Mouse (Mus musculus): ENCODE results near the gene Car14. TPM values are rescaled to one million over a fixed set of nuclear protein-coding genes. Genes with fewer than 3 reads are reported as not detected.
"Not testable (repeated sequence)": the region's sequence is repeated elsewhere in the genome, so short reads cannot be mapped to it uniquely, and the experiment has no call there.

Gene Car14
- polyA plus RNA-seq, 1 experiment from 2014 or later = 68.0 TPM

- DNase-seq (ENCODE audit: low spot score) = no peak
- H3K27me3 ChIP-seq (ENCODE audit: insufficient read depth, poor library complexity, severe bottlenecking) = no peaks in the 10 kb centered on the region
- 65% methylated on average over 7 of the region's 7 CpGs for WGBS
- no peaks in the 10 kb centered on the region for H3K36me3 ChIP-seq
- H3K4me1 ChIP-seq = peaks cover 10% of the 10 kb centered on the region
- no peak overlapping the region for H3K27ac ChIP-seq
- no peaks in the 10 kb centered on the region for H3K9me3 ChIP-seq
- no peak overlapping the region for H3K4me3 ChIP-seq
Observed at GRCm38 (mm10) chr3:95916760-95917159, 12.3 kb upstream of the Car14 start.

GRCm38 (mm10) chr3:95914706-95915105, 10.2 kb upstream of the Car14 start:
- no peaks in the 10 kb centered on the region for H3K9me3 ChIP-seq
- no peak for DNase-seq (ENCODE audit: low spot score)
- no peak overlapping the region for H3K4me3 ChIP-seq
- 76% methylated on average over 4 of the region's 4 CpGs for WGBS
- H3K27ac ChIP-seq = no peak overlapping the region
- no peaks in the 10 kb centered on the region for H3K4me1 ChIP-seq
- H3K36me3 ChIP-seq = no peaks in the 10 kb centered on the region
- no peaks in the 10 kb centered on the region for H3K27me3 ChIP-seq (ENCODE audit: insufficient read depth, poor library complexity, severe bottlenecking)

DNA sequence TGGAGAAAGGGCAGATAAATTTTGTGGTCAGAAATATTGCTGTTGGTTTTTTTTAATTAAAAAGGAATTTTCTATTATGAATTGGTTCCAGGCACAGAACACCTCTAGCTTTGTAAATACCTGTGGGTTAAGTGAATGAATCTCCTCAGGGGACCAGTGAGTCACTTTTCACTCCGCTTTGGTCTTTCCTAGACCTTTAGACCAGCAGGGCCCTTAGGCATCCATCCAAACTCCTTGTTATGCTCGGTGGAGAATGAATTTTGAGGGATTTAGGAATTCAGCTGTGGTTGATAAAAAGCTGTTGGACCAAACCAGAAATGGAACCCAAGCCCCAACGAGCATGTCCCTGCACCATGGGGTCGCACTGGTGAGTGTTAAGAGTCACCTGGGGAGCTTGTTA, 3.1 kb upstream of the Car14 start:
- Histone ChIP-seq H3K4me3 (no peak overlapping the region), H3K36me3 (no peaks in the 10 kb centered on the region), H3K27me3 (ENCODE audit: insufficient read depth, poor library complexity, severe bottlenecking) (no peaks in the 10 kb centered on the region), H3K27ac (no peak overlapping the region), H3K9me3 (no peaks in the 10 kb centered on the region), H3K4me1 (peaks cover 41% of the 10 kb centered on the region)
- WGBS = 43% methylated on average over 4 of the region's 4 CpGs
- DNase-seq (ENCODE audit: low spot score) = no peak

DNA sequence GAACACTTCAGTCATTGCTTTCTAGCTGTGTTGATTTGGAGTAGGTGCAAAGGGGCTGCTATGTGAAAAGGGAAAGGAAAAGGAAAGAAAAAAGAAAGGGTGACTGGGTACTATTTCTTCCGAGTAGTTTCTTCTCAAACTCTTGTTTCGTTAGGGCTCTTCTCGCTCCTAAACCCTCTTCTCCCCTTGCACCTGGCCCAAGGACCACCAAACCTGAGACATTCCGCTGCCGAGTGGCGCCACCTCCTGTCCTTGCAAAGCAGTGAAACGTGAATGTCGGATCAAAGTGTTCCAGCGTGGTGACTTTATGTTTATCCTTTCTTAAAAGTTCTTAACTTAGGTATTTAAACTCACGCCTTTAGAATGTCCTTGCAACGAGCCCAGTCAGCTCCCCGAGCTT, 2.4 kb upstream of the Car14 start:
- WGBS = under 1% methylated on average over 12 of the region's 12 CpGs
- H3K36me3 ChIP-seq = no peaks in the 10 kb centered on the region
- peak; percentile 83 for DNase-seq (ENCODE audit: low spot score)
- peak overlapping the region; percentile 65 for H3K4me3 ChIP-seq
- no peaks in the 10 kb centered on the region for H3K9me3 ChIP-seq
- H3K27ac ChIP-seq = no peak overlapping the region
- no peaks in the 10 kb centered on the region for H3K27me3 ChIP-seq (ENCODE audit: insufficient read depth, poor library complexity, severe bottlenecking)
- peaks cover 48% of the 10 kb centered on the region for H3K4me1 ChIP-seq

DNA sequence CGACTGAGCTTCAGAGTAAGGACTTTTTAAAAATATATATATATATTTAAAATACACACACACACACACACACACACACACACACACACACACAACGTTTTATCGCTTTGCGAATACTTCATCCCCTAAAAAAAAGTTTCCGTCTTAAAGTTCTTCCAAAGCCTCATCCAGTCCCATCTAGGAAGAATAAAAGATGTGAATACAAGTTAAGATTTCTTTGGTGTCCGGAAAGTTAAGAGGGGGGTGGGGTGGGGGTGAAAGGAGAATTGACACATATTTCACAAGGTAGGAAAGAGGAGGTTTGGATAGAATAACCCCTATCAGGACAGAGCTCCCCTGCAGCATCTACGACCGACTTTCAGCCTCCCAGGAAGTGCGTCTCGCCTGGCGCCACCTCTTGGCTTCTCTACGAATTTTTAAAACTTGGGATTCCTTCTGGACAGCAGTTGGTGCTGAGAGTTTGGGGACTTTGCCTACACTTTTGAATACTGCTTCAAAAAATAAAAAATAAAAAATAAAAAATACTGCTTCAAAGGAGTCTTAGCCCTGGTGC, 1.5 kb upstream of the Car14 start:
- WGBS = under 1% methylated on average over 12 of the region's 12 CpGs
- H3K27ac ChIP-seq = peak overlapping the region; percentile 88; the same call in 1 of the 2 replicates

DNA sequence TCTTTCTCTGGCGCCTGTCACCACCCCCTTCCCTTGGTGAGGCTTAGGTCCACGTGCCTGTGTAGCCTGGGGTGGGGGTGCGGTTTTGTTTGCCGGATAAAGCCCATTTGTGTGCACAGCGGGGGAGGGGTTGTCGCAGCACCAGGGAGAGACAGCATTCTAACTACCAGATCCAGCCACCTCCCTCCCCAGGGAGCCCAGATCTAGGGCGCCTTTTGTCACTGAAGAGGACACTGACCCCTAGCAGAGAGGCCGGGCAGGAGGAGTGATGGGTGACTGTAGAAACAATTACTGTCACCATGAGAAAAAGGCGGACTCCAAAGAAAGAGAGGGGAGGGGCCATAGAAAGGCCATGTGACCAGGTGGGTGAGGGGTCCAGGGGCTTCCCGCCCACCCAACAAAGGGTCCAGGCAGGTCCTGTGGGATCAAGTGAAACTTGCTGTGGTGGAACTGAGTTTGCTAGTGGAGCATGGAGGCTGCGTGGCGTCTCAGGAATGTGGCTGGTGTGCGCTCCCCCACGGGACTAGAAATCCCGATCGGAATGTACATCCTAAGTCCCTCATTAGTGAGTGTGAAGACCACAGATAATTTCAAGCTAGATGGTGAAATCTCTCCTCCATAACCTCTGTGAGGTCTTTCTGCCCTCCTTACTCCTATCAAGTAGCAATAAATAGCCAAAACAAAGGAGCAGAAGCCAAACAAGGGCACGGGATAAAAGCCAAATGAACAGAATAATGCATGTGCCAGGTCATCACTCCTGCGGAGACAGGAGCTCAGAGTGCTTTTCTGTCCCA, 852 bp upstream of the Car14 start:
- peak; percentile 89 for DNase-seq (ENCODE audit: low spot score)
- peaks cover 4% of the 10 kb centered on the region; the same call in 1 of the 2 replicates for H3K36me3 ChIP-seq
- peak overlapping the region; percentile 65 for H3K4me3 ChIP-seq
- H3K27me3 ChIP-seq (ENCODE audit: insufficient read depth, poor library complexity, severe bottlenecking) = no peaks in the 10 kb centered on the region
- peaks cover 55% of the 10 kb centered on the region for H3K4me1 ChIP-seq
- WGBS = 1% methylated on average over 18 of the region's 18 CpGs
- H3K9me3 ChIP-seq = no peaks in the 10 kb centered on the region
- H3K27ac ChIP-seq = peak overlapping the region; percentile 88

More for the DNA sequence above, 1.5 kb upstream of the Car14 start:
- no peaks in the 10 kb centered on the region for H3K27me3 ChIP-seq (ENCODE audit: insufficient read depth, poor library complexity, severe bottlenecking)
- H3K4me1 ChIP-seq = peaks cover 55% of the 10 kb centered on the region
- H3K36me3 ChIP-seq = peaks cover 2% of the 10 kb centered on the region; the same call in 1 of the 2 replicates
- H3K9me3 ChIP-seq = no peaks in the 10 kb centered on the region
- peak; percentile 81 for DNase-seq (ENCODE audit: low spot score)
- peak overlapping the region; percentile 65 for H3K4me3 ChIP-seq

DNA sequence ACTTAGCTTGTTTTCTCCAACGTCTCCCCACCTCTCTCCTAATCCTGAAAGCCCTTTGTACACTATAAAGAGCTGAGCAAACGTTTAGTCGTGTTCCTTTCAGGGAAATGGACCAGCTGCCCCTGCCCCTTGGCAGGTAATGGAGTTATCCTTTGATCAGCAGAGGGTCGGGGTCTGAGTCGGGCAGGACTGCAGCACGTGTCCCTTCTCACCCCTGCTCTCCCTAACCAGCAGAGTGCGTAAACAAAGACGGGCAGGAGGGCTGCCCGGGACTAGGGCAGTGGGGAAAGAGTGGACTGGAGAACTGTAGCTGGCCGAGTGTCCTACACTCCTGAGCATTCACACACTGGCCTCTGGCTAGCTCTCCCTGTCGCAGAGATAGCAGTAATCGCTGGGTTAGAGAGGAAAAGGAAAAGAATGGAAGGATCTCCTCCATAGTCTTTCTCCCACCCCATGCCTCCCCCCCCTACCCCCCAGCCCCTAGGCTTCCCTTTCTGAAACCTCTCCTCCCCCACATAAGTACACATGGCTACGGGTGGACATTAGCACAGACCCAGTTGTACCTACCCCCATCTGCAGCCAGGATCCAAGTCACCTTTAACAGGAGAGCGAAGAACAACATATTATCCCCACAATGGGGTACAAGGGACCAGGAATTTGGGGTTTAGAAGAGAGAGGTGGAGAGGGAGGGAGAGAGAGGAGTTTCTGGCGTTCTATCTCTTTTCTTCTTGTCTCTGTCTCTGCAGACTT, 563 bp downstream of the Car14 start:
- DNase-seq (ENCODE audit: low spot score) = no peak
- no peaks in the 10 kb centered on the region for H3K9me3 ChIP-seq
- peaks cover 12% of the 10 kb centered on the region; the same call in 1 of the 2 replicates for H3K36me3 ChIP-seq
- H3K27ac ChIP-seq = peak overlapping the region; percentile 88
- H3K4me1 ChIP-seq = peaks cover 55% of the 10 kb centered on the region
- under 1% methylated on average over 15 of the region's 15 CpGs for WGBS
- H3K27me3 ChIP-seq (ENCODE audit: insufficient read depth, poor library complexity, severe bottlenecking) = no peaks in the 10 kb centered on the region
- H3K4me3 ChIP-seq = peak overlapping the region; percentile 65

DNA sequence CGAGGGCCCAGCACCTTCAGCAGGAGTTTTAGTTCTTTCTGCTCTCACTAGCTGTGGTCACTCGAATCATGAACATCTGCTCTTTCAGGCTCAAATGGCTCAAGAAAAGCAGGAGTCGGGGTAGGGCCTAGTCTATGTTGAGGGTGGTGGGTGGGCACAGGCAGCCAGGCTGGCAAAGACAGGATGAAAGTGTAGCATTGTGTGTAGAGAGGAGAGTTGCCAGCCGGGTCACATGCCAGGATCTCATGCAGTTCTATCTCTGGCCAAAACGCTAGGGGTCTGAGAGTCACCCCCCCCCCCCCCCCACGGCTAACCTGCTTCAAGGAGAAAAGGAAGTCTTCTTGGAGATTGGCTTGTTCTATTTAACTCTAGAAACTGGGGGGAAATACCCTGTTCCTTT, 1.8 kb downstream of the Car14 start:
- Histone ChIP-seq H3K4me3 (peak overlapping the region; percentile 65), H3K4me1 (peaks cover 55% of the 10 kb centered on the region), H3K27me3 (ENCODE audit: insufficient read depth, poor library complexity, severe bottlenecking) (no peaks in the 10 kb centered on the region), H3K27ac (peak overlapping the region; percentile 73), H3K36me3 (peaks cover 22% of the 10 kb centered on the region), H3K9me3 (no peaks in the 10 kb centered on the region)
- WGBS = 36% methylated on average over 6 of the region's 6 CpGs
- no peak for DNase-seq (ENCODE audit: low spot score)

DNA sequence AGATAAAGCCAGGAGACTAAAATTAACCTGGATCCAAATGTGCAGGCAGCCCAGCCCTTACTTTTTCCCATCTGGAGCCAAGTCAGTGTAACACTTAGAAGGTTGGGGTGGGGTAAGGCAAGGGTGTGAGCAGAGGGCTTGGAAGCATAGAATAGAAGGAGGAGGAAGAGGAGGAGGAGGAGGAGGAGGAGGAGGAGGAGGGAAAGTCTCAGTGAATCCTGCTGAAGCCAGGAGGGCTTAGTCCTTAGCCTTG, 2.2 kb downstream of the Car14 start:
- peak overlapping the region; percentile 73 for H3K27ac ChIP-seq
- peaks cover 55% of the 10 kb centered on the region for H3K4me1 ChIP-seq
- H3K4me3 ChIP-seq = peak overlapping the region; percentile 65
- no peaks in the 10 kb centered on the region for H3K9me3 ChIP-seq
- peaks cover 22% of the 10 kb centered on the region for H3K36me3 ChIP-seq
- no peak for DNase-seq (ENCODE audit: low spot score)
- no peaks in the 10 kb centered on the region for H3K27me3 ChIP-seq (ENCODE audit: insufficient read depth, poor library complexity, severe bottlenecking)

DNA sequence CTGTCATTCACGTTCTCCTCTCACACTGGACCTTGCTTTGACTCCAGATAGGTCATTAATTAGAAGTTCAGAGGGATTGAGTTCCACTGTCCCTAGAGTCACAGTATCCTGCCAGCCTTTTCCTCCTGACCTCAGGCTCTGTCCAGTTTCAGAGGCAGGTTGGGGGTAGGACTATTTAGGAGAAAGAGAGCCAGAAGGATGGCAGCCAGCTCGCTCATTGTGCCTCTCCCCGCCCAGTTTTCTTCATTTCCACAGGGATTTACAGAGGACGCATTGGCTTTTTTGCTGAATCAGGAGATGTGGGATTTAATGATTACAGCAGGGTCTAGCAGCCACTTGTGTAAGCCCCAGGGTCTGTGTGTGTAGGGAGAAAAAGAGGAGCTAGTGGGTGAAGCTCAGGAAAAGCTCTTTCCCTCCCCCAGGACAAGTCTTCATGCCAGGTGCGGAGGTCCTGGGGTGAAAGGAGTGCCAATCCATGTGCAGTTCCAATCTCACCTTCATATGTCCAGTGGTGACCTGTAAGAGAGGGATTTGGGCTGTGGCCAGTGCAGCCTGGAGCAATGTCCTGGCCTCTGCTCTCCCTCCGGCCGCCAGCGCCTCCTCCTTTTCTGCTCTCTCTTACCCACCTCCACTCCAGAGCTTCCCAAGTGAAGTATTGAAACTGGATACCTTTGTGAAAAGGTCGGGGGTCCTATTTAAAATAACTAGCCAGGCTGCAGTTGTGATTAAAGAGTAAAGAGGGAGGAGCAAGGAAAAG, 2.7 kb downstream of the Car14 start:
- DNase-seq (ENCODE audit: low spot score) = no peak
- H3K27ac ChIP-seq = peak overlapping the region; percentile 73
- H3K9me3 ChIP-seq = no peaks in the 10 kb centered on the region
- WGBS = 58% methylated on average over 9 of the region's 9 CpGs
- peaks cover 52% of the 10 kb centered on the region for H3K4me1 ChIP-seq
- no peaks in the 10 kb centered on the region for H3K27me3 ChIP-seq (ENCODE audit: insufficient read depth, poor library complexity, severe bottlenecking)
- peaks cover 22% of the 10 kb centered on the region for H3K36me3 ChIP-seq
- peak overlapping the region; percentile 65 for H3K4me3 ChIP-seq

DNA sequence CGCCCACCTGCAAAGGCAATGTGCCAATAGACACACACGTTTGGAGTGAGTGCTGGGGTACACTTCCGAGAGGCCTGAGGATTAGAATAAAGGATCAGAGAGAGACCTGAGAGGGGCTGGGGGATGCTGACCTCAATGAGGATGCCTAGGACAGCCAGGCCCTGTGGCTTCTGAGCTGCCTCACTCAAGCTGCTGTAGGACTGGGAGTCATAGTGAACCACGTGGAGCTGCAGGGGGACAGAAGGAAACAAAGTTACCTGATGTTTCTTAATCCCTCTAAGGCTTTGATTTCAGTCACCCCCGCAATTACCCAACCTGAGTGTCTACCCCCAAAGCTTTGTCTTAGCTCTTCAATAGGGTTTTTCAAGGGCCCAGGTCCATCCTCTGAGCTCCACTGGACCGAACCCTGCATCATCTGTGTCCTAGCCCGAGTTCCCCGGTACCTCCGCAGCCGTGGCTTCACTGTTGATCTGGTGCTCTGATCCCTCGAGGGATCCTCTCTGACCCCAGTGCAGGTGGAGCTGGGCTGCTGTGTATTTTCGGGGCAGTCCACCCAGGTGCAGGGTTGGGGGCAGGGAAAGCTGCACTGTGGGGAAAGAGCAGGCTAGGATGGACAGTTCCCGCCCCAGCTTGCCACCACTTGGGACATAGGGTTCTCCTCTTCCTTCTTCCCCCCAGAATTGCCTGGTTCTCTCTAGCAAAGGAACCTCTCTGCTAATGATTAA, 4.5 kb downstream of the Car14 start:
- no peak for DNase-seq (ENCODE audit: low spot score)
- Histone ChIP-seq H3K27ac (no peak overlapping the region), H3K4me3 (no peak overlapping the region), H3K9me3 (no peaks in the 10 kb centered on the region), H3K4me1 (peaks cover 43% of the 10 kb centered on the region), H3K36me3 (peaks cover 27% of the 10 kb centered on the region), H3K27me3 (ENCODE audit: insufficient read depth, poor library complexity, severe bottlenecking) (no peaks in the 10 kb centered on the region)
- WGBS = 76% methylated on average over 13 of the region's 13 CpGs

- 83% methylated on average over 7 of the region's 7 CpGs for WGBS
- not testable (repeated sequence) for DNase-seq (ENCODE audit: low spot score); H3K4me3 ChIP-seq
Observed at GRCm38 (mm10) chr3:95895501-95895900, 9.0 kb downstream of the Car14 start.

More at GRCm38 (mm10) chr3:95895501-95895900, 9.0 kb downstream of the Car14 start:
- not testable (repeated sequence) for H3K27me3 ChIP-seq (ENCODE audit: insufficient read depth, poor library complexity, severe bottlenecking); H3K27ac ChIP-seq; H3K9me3 ChIP-seq
- Histone ChIP-seq H3K4me1 (peaks cover 34% of the 10 kb centered on the region), H3K36me3 (peaks cover 23% of the 10 kb centered on the region)

All from heart, embryonic 10.5 days (tissue).